Mouse (Mus musculus): ENCODE measurements at regions not wholly inside any gene's neighbourhood (a gene's known extent, or its start where the extent isn't known, plus 50 kb on each side); places are given as distances from the start of the nearest gene placed in this dataset.

- Histone ChIP-seq H3K27me3 (replicated peaks) (peaks cover 78% of the 10 kb centered on the region), H3K9ac (ENCODE audit: insufficient read depth, low read depth) (no peak overlapping the region), H3K36me3 (replicated peaks in 1 of 2; ENCODE audit: control insufficient read depth in 1 of 2, insufficient read depth in 1 of 2, low read length in 1 of 2) (no peaks in the 10 kb centered on the region), H3K9me3 (replicated peaks; ENCODE audit: low read length) (peaks cover 9% of the 10 kb centered on the region), H3K4me3 (replicated peaks in 1 of 3; ENCODE audit: low read depth in 2 of 3, low read length in 2 of 3, poor library complexity in 1 of 3) (no peak overlapping the region), H3K4me1 (ENCODE audit: control insufficient read depth in 1 of 2, insufficient read depth in 2 of 2) (no peaks in the 10 kb centered on the region), H3K79me2 (replicated peaks; ENCODE audit: control insufficient read depth, extremely low read depth, insufficient read depth, poor library complexity, severe bottlenecking) (no peaks in the 10 kb centered on the region), H3K4me2 (ENCODE audit: insufficient read depth, low read depth, poor library complexity, severe bottlenecking) (no peak overlapping the region), H3K27ac (ENCODE audit: insufficient read depth, low read depth) (no peak overlapping the region)
- TF ChIP-seq ELF1 (IDR thresholded peaks at IDR 0.05; ENCODE audit: low read depth, low read length) (no peak), SMC3 (IDR thresholded peaks at IDR 0.05; ENCODE audit: low read depth, low read length) (no peak), TBP (conservative IDR thresholded peaks at IDR 0.05; ENCODE audit: low read depth, low read length) (no peak), CHD2 (IDR thresholded peaks at IDR 0.05; ENCODE audit: low read length) (no peak), MAZ (IDR thresholded peaks at IDR 0.05; ENCODE audit: low read depth, low read length) (no peak), JUND (conservative IDR thresholded peaks at IDR 0.05; ENCODE audit: low read depth, low read length) (no peak), NRF1 (IDR thresholded peaks at IDR 0.05; ENCODE audit: low read depth, low read length) (no peak), ZNF384 (IDR thresholded peaks at IDR 0.05; ENCODE audit: low read depth, low read length) (no peak), HCFC1 (IDR thresholded peaks at IDR 0.05; ENCODE audit: low read depth, low read length) (no peak), JUN (IDR thresholded peaks at IDR 0.05; ENCODE audit: insufficient read depth, low read depth, low read length) (no peak), ZMIZ1 (IDR thresholded peaks at IDR 0.05; ENCODE audit: low read depth, low read length) (no peak), MYC (IDR thresholded peaks at IDR 0.05; ENCODE audit: low read depth, low read length) (no peak), ZKSCAN1 (IDR thresholded peaks at IDR 0.05; ENCODE audit: borderline replicate concordance, low read depth, low read length) (no peak), MXI1 (IDR thresholded peaks at IDR 0.05; ENCODE audit: low read depth, low read length) (no peak), USF2 (conservative IDR thresholded peaks at IDR 0.05; ENCODE audit: low read depth, low read length) (no peak), E2F4 (IDR thresholded peaks at IDR 0.05; ENCODE audit: insufficient replicate concordance, low read depth, low read length) (no peak), MAFK (IDR thresholded peaks at IDR 0.05; ENCODE audit: insufficient replicate concordance, low read length) (no peak), CHD1 (IDR thresholded peaks at IDR 0.05; ENCODE audit: low read depth, low read length) (no peak), IRF4 (IDR thresholded peaks at IDR 0.05; ENCODE audit: low read depth, low read length) (no peak)
- DNase-seq (ENCODE audit: extremely low read depth) = no peak
- in situ Hi-C loops (cut with MboI; ENCODE audit: low pct_ligation_motif_present, low pct_unique_long_range_greater_than_20kb, low sequenced_read_pairs) (no loop called here), dilution Hi-C loops (cut with MboI; ENCODE audit: extremely low pct_ligation_motif_present, extremely low pct_unique_long_range_greater_than_20kb, low sequenced_read_pairs) (no loop called here)
Observed at GRCm38 (mm10) chr7:129694168-129694567, 102.5 kb downstream of the Wdr11 start.

- H3K9ac ChIP-seq (ENCODE audit: insufficient read depth, low read depth) = no peak overlapping the region
- in situ Hi-C loops (cut with MboI; ENCODE audit: low pct_ligation_motif_present, low pct_unique_long_range_greater_than_20kb, low sequenced_read_pairs) (no loop called here), dilution Hi-C loops (cut with MboI; ENCODE audit: extremely low pct_ligation_motif_present, extremely low pct_unique_long_range_greater_than_20kb, low sequenced_read_pairs) (no loop called here)
- no peak overlapping the region for H3K4me2 ChIP-seq (ENCODE audit: insufficient read depth, low read depth, poor library complexity, severe bottlenecking)
- H3K4me1 ChIP-seq (ENCODE audit: control insufficient read depth in 1 of 2, insufficient read depth in 2 of 2) = no peaks in the 10 kb centered on the region
- TF ChIP-seq KAT2A (IDR thresholded peaks at IDR 0.05; ENCODE audit: insufficient replicate concordance, low read length) (no peak), MYC (IDR thresholded peaks at IDR 0.05; ENCODE audit: low read depth, low read length) (no peak), ZNF384 (IDR thresholded peaks at IDR 0.05; ENCODE audit: low read depth, low read length) (no peak), ZC3H11A (IDR thresholded peaks at IDR 0.05; ENCODE audit: low read depth, low read length) (no peak), NRF1 (IDR thresholded peaks at IDR 0.05; ENCODE audit: low read depth, low read length) (no peak), GABPA (IDR thresholded peaks at IDR 0.05; ENCODE audit: insufficient replicate concordance, low read depth, low read length) (no peak), UBTF (IDR thresholded peaks at IDR 0.05; ENCODE audit: low read depth, low read length) (no peak), NELFE (IDR thresholded peaks at IDR 0.05; ENCODE audit: low read depth, low read length) (no peak), MAFK (IDR thresholded peaks at IDR 0.05; ENCODE audit: insufficient replicate concordance, low read length) (no peak), RCOR1 (conservative IDR thresholded peaks at IDR 0.05; ENCODE audit: low read depth, low read length) (no peak), POLR2AphosphoS2 (IDR thresholded peaks at IDR 0.05; ENCODE audit: low read depth, low read length) (no peak), USF2 (conservative IDR thresholded peaks at IDR 0.05; ENCODE audit: low read depth, low read length) (no peak), E2F4 (IDR thresholded peaks at IDR 0.05; ENCODE audit: insufficient replicate concordance, low read depth, low read length) (no peak), JUND (conservative IDR thresholded peaks at IDR 0.05; ENCODE audit: low read depth, low read length) (no peak), ETS1 (conservative IDR thresholded peaks at IDR 0.05; ENCODE audit: low read depth, low read length) (no peak), TBP (conservative IDR thresholded peaks at IDR 0.05; ENCODE audit: low read depth, low read length) (no peak), EP300 (IDR thresholded peaks at IDR 0.05; ENCODE audit: low read length) (no peak), HCFC1 (IDR thresholded peaks at IDR 0.05; ENCODE audit: low read depth, low read length) (no peak)
- no peaks in the 10 kb centered on the region for H3K79me2 ChIP-seq (replicated peaks; ENCODE audit: control insufficient read depth, extremely low read depth, insufficient read depth, poor library complexity, severe bottlenecking)
- H3K27me3 ChIP-seq (replicated peaks) = peaks cover 75% of the 10 kb centered on the region
- H3K4me3 ChIP-seq (replicated peaks in 1 of 3; ENCODE audit: low read depth in 2 of 3, low read length in 2 of 3, poor library complexity in 1 of 3) = no peak overlapping the region
- H3K27ac ChIP-seq (ENCODE audit: insufficient read depth, low read depth) = no peak overlapping the region
- peaks cover 4% of the 10 kb centered on the region for H3K9me3 ChIP-seq (replicated peaks; ENCODE audit: low read length)
- no peaks in the 10 kb centered on the region for H3K36me3 ChIP-seq (replicated peaks in 1 of 2; ENCODE audit: control insufficient read depth in 1 of 2, insufficient read depth in 1 of 2, low read length in 1 of 2)
- no peak for DNase-seq (ENCODE audit: extremely low read depth)
Observed at GRCm38 (mm10) chr7:129699931-129700570, 108.4 kb downstream of the Wdr11 start.

Measured in CH12.LX (cell line).